Mouse (Mus musculus) limb, embryonic 15.5 days (tissue): ENCODE results near the gene Rpl39l. TPM values are rescaled to one million over a fixed set of nuclear protein-coding genes. Genes with fewer than 3 reads are reported as not detected.
"Not testable (repeated sequence)": the region's sequence is repeated elsewhere in the genome, so short reads cannot be mapped to it uniquely, and the experiment has no call there.

Experiments
- ATAC-seq: fragments of 200-750 bp; cut with Nextera tagmentation; 2 replicates; pipeline ENCODE4 v1.8.0; 2017; ENCODE audit warnings: low read depth, moderate TSS enrichment; ENCODE audit not compliant: insufficient number of reproducible peaks, low FRiP score, low TSS enrichment
- H3K27ac ChIP-seq: fragments of 300-500 bp; sonication (generic); 2 replicates; pipeline ENCODE4 v1.5.1; 2015; ENCODE audit warnings: moderate library complexity, mild to moderate bottlenecking, inconsistent platforms
- H3K27me3 ChIP-seq: fragments of 300-500 bp; sonication (generic); 2 replicates; pipeline ENCODE4 v1.6.1; 2015; ENCODE audit warnings: inconsistent platforms
- H3K36me3 ChIP-seq: fragments of 300-500 bp; sonication (generic); 2 replicates; pipeline ENCODE4 v1.6.1; 2015; ENCODE audit warnings: inconsistent platforms
- H3K4me1 ChIP-seq: fragments of 300-500 bp; sonication (generic); 2 replicates; pipeline ENCODE4 v1.6.1; 2015; ENCODE audit warnings: inconsistent platforms
- H3K4me2 ChIP-seq: fragments of 300-500 bp; sonication (generic); 2 replicates; pipeline ENCODE4 v1.6.1; 2015; ENCODE audit warnings: mild to moderate bottlenecking, inconsistent platforms
- H3K4me3 ChIP-seq: fragments of 300-500 bp; sonication (generic); 2 replicates; pipeline ENCODE4 v1.5.1; 2015; ENCODE audit warnings: mild to moderate bottlenecking, inconsistent platforms
- H3K9ac ChIP-seq: fragments of 300-500 bp; sonication (generic); 2 replicates; pipeline ENCODE4 v1.6.1; 2015; ENCODE audit warnings: inconsistent platforms
- H3K9me3 ChIP-seq: fragments of 300-500 bp; sonication (generic); 2 replicates; pipeline ENCODE4 v1.6.1; 2016; ENCODE audit warnings: inconsistent platforms
- WGBS: fragments of 180-500 bp; shearing (Covaris S2); methylation state at CpG from one replicate; pipeline ENCODE4 v1.1.7; 2015; 5-methylcytosine and 5-hydroxymethylcytosine counted together
- polyA plus RNA-seq: library from polyadenylated mRNA; unstranded; fragments of >200 nt; fragmentation: Nextera tagmentation; extraction: Ambion mirVana; gene quantifications from 2 replicates; pipeline ENCODE4 v1.2.1, GENCODE M21; 2015

Gene Rpl39l
- polyA plus RNA-seq = 8.0 and 8.5 TPM in 2 replicates

GRCm38 (mm10) chr16:10170005-10170404 is at the start of gene Rpl39l:
Gene Rpl39l (plus strand): TSS chr16:10170226.
- peak within 1 kb of the TSS; percentile 7; the same call in 1 of the 2 replicates for H3K4me3 ChIP-seq
- H3K9ac ChIP-seq = no peak within 1 kb of the TSS
- no peak within 1 kb of the TSS for H3K27ac ChIP-seq
- no peaks in the 10 kb centered on the region for H3K9me3 ChIP-seq
- ATAC-seq = no peak
- no peaks in the 10 kb centered on the region for H3K36me3 ChIP-seq
- H3K27me3 ChIP-seq = no peaks in the 10 kb centered on the region
- H3K4me2 ChIP-seq = no peak within 1 kb of the TSS
- WGBS = 71% methylated on average over 22 of the region's 22 CpGs
- H3K4me1 ChIP-seq = no peaks in the 10 kb centered on the region

GRCm38 (mm10) chr16:10127586-10127985 is 42.4 kb upstream of the Rpl39l start:
- Histone ChIP-seq H3K4me2 (no peak overlapping the region), H3K9me3 (no peaks in the 10 kb centered on the region), H3K4me1 (no peaks in the 10 kb centered on the region), H3K27me3 (no peaks in the 10 kb centered on the region), H3K27ac (no peak overlapping the region), H3K36me3 (no peaks in the 10 kb centered on the region), H3K4me3 (no peak overlapping the region), H3K9ac (no peak overlapping the region)
- ATAC-seq = no peak
- WGBS = 77% methylated on average over 1 of the region's 1 CpGs

GRCm38 (mm10) chr16:10129052-10129911 is 40.7 kb upstream of the Rpl39l start:
- H3K36me3 ChIP-seq = no peaks in the 10 kb centered on the region
- no peak overlapping the region for H3K4me3 ChIP-seq
- H3K9ac ChIP-seq = no peak overlapping the region
- no peaks in the 10 kb centered on the region for H3K4me1 ChIP-seq
- H3K4me2 ChIP-seq = no peak overlapping the region
- H3K27me3 ChIP-seq = no peaks in the 10 kb centered on the region
- no peak overlapping the region for H3K27ac ChIP-seq
- no peak for ATAC-seq
- H3K9me3 ChIP-seq = no peaks in the 10 kb centered on the region
- WGBS = 73% methylated on average over 2 of the region's 2 CpGs

GRCm38 (mm10) chr16:10143166-10143565 is 26.9 kb upstream of the Rpl39l start:
- no peak for ATAC-seq
- Histone ChIP-seq H3K4me3 (no peak overlapping the region), H3K4me1 (no peaks in the 10 kb centered on the region), H3K9me3 (no peaks in the 10 kb centered on the region), H3K27me3 (no peaks in the 10 kb centered on the region), H3K36me3 (no peaks in the 10 kb centered on the region), H3K27ac (no peak overlapping the region), H3K9ac (no peak overlapping the region), H3K4me2 (no peak overlapping the region)
- 53% methylated on average over 2 of the region's 2 CpGs for WGBS

- ATAC-seq = no peak
- H3K36me3 ChIP-seq = no peaks in the 10 kb centered on the region
- H3K4me2 ChIP-seq = no peak overlapping the region
- no peak overlapping the region for H3K27ac ChIP-seq
- 86% methylated on average over 5 of the region's 5 CpGs for WGBS
- H3K9ac ChIP-seq = no peak overlapping the region
- no peaks in the 10 kb centered on the region for H3K27me3 ChIP-seq
- no peaks in the 10 kb centered on the region for H3K4me1 ChIP-seq
- no peak overlapping the region for H3K4me3 ChIP-seq
- H3K9me3 ChIP-seq = no peaks in the 10 kb centered on the region
Measured at GRCm38 (mm10) chr16:10147401-10147800, 22.6 kb upstream of the Rpl39l start.

- Histone ChIP-seq H3K4me2 (no peak overlapping the region), H3K27ac (no peak overlapping the region), H3K4me3 (no peak overlapping the region), H3K27me3 (no peaks in the 10 kb centered on the region), H3K9me3 (no peaks in the 10 kb centered on the region), H3K9ac (no peak overlapping the region), H3K4me1 (no peaks in the 10 kb centered on the region), H3K36me3 (no peaks in the 10 kb centered on the region)
- 59% methylated on average over 8 of the region's 8 CpGs for WGBS
- ATAC-seq = no peak
Measured at GRCm38 (mm10) chr16:10169123-10169905, 712 bp upstream of the Rpl39l start.

GRCm38 (mm10) chr16:10171276-10171675 is 1.2 kb downstream of the Rpl39l start:
- Histone ChIP-seq H3K4me1 (no peaks in the 10 kb centered on the region), H3K9me3 (no peaks in the 10 kb centered on the region), H3K9ac (no peak overlapping the region), H3K36me3 (no peaks in the 10 kb centered on the region), H3K27ac (no peak overlapping the region), H3K4me2 (no peak overlapping the region), H3K4me3 (no peak overlapping the region), H3K27me3 (no peaks in the 10 kb centered on the region)
- WGBS = 82% methylated on average over 4 of the region's 4 CpGs
- ATAC-seq = no peak

- 81% methylated on average over 3 of the region's 3 CpGs for WGBS
- H3K4me2 ChIP-seq = no peak overlapping the region
- no peaks in the 10 kb centered on the region for H3K9me3 ChIP-seq
- ATAC-seq = no peak
- no peaks in the 10 kb centered on the region for H3K4me1 ChIP-seq
- no peaks in the 10 kb centered on the region for H3K27me3 ChIP-seq
- H3K36me3 ChIP-seq = no peaks in the 10 kb centered on the region
- no peak overlapping the region for H3K27ac ChIP-seq
- no peak overlapping the region for H3K4me3 ChIP-seq
- H3K9ac ChIP-seq = no peak overlapping the region
Measured at GRCm38 (mm10) chr16:10172179-10172820, 2.3 kb downstream of the Rpl39l start.

- H3K9me3 ChIP-seq, H3K4me3 ChIP-seq, H3K4me1 ChIP-seq, H3K27me3 ChIP-seq, H3K4me2 ChIP-seq, H3K9ac ChIP-seq, ATAC-seq, H3K27ac ChIP-seq, H3K36me3 ChIP-seq: not testable (repeated sequence)
- 97% methylated on average over 10 of the region's 10 CpGs for WGBS
Measured at GRCm38 (mm10) chr16:10187461-10187860, 17.4 kb downstream of the Rpl39l start.

GRCm38 (mm10) chr16:10192679-10193506 is 22.9 kb downstream of the Rpl39l start, which contains the start of gene Atf7ip2:
Gene Atf7ip2 (plus strand): TSS chr16:10192712.
- no peak within 1 kb of the TSS for H3K27ac ChIP-seq
- H3K9ac ChIP-seq = peak within 1 kb of the TSS; percentile 55
- WGBS = under 1% methylated on average over 62 of the region's 63 CpGs
- peaks cover 13% of the 10 kb centered on the region; the same call in 1 of the 2 replicates for H3K4me1 ChIP-seq
- ATAC-seq = peak; percentile 88
- no peaks in the 10 kb centered on the region for H3K9me3 ChIP-seq
- no peaks in the 10 kb centered on the region for H3K36me3 ChIP-seq
- peak within 1 kb of the TSS; percentile 56 for H3K4me3 ChIP-seq
- no peaks in the 10 kb centered on the region for H3K27me3 ChIP-seq
- H3K4me2 ChIP-seq = peak within 1 kb of the TSS; percentile 98

- 88% methylated on average over 1 of the region's 1 CpGs for WGBS
- H3K9me3 ChIP-seq = no peaks in the 10 kb centered on the region
- no peak for ATAC-seq
Measured at GRCm38 (mm10) chr16:10208777-10209176, 38.8 kb downstream of the Rpl39l start.

More at GRCm38 (mm10) chr16:10208777-10209176, 38.8 kb downstream of the Rpl39l start:
- no peak overlapping the region for H3K9ac ChIP-seq
- no peaks in the 10 kb centered on the region for H3K36me3 ChIP-seq
- H3K4me1 ChIP-seq = no peaks in the 10 kb centered on the region
- H3K27me3 ChIP-seq = no peaks in the 10 kb centered on the region
- H3K27ac ChIP-seq = no peak overlapping the region
- no peak overlapping the region for H3K4me2 ChIP-seq
- no peak overlapping the region for H3K4me3 ChIP-seq
